Comparison of ENCODE assay signal across 10 mouse cellular contexts in the genomic region with DNA sequence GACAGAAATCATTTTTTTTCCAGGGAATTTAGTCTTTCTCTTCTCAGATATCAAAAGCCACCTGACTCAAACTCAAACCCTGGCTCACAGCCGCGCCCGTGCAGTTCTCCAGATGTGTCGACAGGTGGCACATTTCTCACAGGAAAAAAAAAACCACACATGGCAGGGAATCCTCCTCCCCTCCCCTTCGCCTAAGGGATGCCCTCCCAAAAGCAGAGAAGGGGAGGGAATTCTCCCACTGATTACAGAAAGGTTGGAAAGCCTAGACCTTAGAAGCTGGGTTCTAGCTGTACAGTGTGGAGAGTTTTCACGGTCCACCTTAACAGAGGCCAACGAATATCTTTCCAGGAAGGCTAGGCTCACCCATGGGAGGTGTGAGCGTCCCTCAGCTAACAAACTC. TPM values are rescaled to one million over a fixed set of nuclear protein-coding genes. Genes with fewer than 3 reads are reported as not detected.
DNase-seq lines count a peak whose midpoint lies in the region; ATAC-seq and TF ChIP-seq lines count a peak whose summit lies in the region.
"Had no signal": no experiment of that assay in that cellular context is flagged by ENCODE, and none has a peak within 500 bp of the region (broad histone marks: within the 10 kb centered on the region; RNA-seq: fewer than 3 reads in every experiment).

No protein-coding gene starts in this region.

- 0 out of 2 replicates have a peak, but pooled peaks have one; percentile 23 for ATAC-seq in hindbrain, embryonic 13.5 days (ENCODE audit: low FRiP score)

- 5% methylated on average over 8 of the region's 8 CpGs for WGBS in spleen, adult 2 months
- 2% methylated on average over 8 of the region's 8 CpGs for WGBS in hindbrain, embryonic 13.5 days

- intact Hi-C loops in gastrocnemius, postnatal 14 days (cut with DNase I; ENCODE audit: low total_unique reads): loop anchor here (10.0 kb wide), 2 partner anchors 90 to 460 kb away; no protein-coding TSS in a partner anchor

- H3K36me3 ChIP-seq in spleen, adult 2 months (ENCODE audit: control insufficient read depth, insufficient read depth, low read length): no peaks in the 10 kb centered on the region
- H3K36me3 ChIP-seq in hindbrain, embryonic 13.5 days: no peaks in the 10 kb centered on the region
- H3K36me3 ChIP-seq: limb, embryonic 13.5 days had no signal

- no peak overlapping the region for H3K27ac ChIP-seq in spleen, adult 2 months (ENCODE audit: insufficient read depth, low read length)
- no peak overlapping the region for H3K27ac ChIP-seq in hindbrain, embryonic 13.5 days
- H3K27ac ChIP-seq: limb, embryonic 13.5 days had no signal

- no peaks in the 10 kb centered on the region for H3K9me3 ChIP-seq in hindbrain, embryonic 13.5 days
- H3K9me3 ChIP-seq: limb, embryonic 13.5 days had no signal

- DNase-seq in gastrocnemius, postnatal 14 days: peak; percentile 40
- no peak for DNase-seq in gastrocnemius, postnatal 25 days
- no peak for DNase-seq in spleen, adult 2 months (ENCODE audit: low read depth in 1 of 2, low spot score in 2 of 2)
- no peak for DNase-seq in spleen, adult 12 weeks (ENCODE audit: low spot score)
- peak; percentile 21 for DNase-seq in skeletal muscle tissue, adult 2 months (ENCODE audit: low read depth, low spot score)
- no peak for DNase-seq in layer of hippocampus, adult 9-10 months (ENCODE audit: low spot score)
- no peak for DNase-seq in heart, adult 9 months (ENCODE audit: low spot score in 2 of 2)

- TF ChIP-seq CTCF in spleen, adult 2 months (IDR thresholded peaks at IDR 0.05; ENCODE audit: extremely low read depth, insufficient read depth, insufficient read length, insufficient replicate concordance): peak; percentile 30; the same call in 1 of the 2 replicates

- no peak overlapping the region for H3K9ac ChIP-seq in hindbrain, embryonic 13.5 days
- H3K9ac ChIP-seq: limb, embryonic 13.5 days had no signal

- H3K4me3 ChIP-seq in spleen, adult 2 months (ENCODE audit: extremely low read depth, insufficient read depth, insufficient read length): no peak overlapping the region
- no peak overlapping the region for H3K4me3 ChIP-seq in hindbrain, embryonic 13.5 days
- H3K4me3 ChIP-seq: limb, embryonic 13.5 days had no signal

- H3K4me1 ChIP-seq in spleen, adult 2 months (ENCODE audit: control insufficient read depth, insufficient read depth, insufficient read length): no peaks in the 10 kb centered on the region
- peaks cover 7% of the 10 kb centered on the region for H3K4me1 ChIP-seq in hindbrain, embryonic 13.5 days (replicated peaks)

- no peak for TF ChIP-seq POLR2A in spleen, adult 2 months (IDR thresholded peaks at IDR 0.05; ENCODE audit: low read depth, low read length)

- H3K4me2 ChIP-seq in hindbrain, embryonic 13.5 days: no peak overlapping the region
- H3K4me2 ChIP-seq: limb, embryonic 13.5 days had no signal

- H3K27me3 ChIP-seq in spleen, adult 2 months (ENCODE audit: control insufficient read depth, insufficient read depth, low read length): peaks cover 15% of the 10 kb centered on the region
- H3K27me3 ChIP-seq in hindbrain, embryonic 13.5 days: peaks cover 97% of the 10 kb centered on the region

RNA-seq across cellular contexts. Expression of gene En1, which starts 7.6 kb away (rescaled TPM):
- 1 to 10 TPM; 5.5 to 9.9 TPM for total RNA-seq in gastrocnemius, postnatal 14 days (2021)
- 1 to 10 TPM in 1 of 2 experiments, under 1 TPM in 1; 0.43 to 6.9 TPM for total RNA-seq in gastrocnemius, postnatal 25 days (2021)
- polyA plus RNA-seq in spleen, adult 2 months (2012; rRNA removed): 0.02 TPM in 1 of 2 replicates, not detected in the other
- polyA plus RNA-seq in hindbrain, embryonic 13.5 days (2015; fragmentation: Nextera tagmentation; extraction: Ambion mirVana): 4.0 and 7.8 TPM in 2 replicates
- polyA plus RNA-seq: frontal cortex, adult 2 months had no signal

Comparison
In these comparisons a context has a peak if more than half of its experiments do, and no peak if none do; other contexts are left out.
1. DNase-seq: peak in gastrocnemius, postnatal 14 days (single experiment) and skeletal muscle tissue, adult 2 months (single experiment); none in gastrocnemius, postnatal 25 days (single experiment), spleen, adult 2 months (0 of 2), spleen, adult 12 weeks (single experiment), layer of hippocampus, adult 9-10 months (single experiment) and heart, adult 9 months (0 of 2).